Mouse (Mus musculus): ENCODE data around the gene Wwox.

The Wwox gene

DNA sequence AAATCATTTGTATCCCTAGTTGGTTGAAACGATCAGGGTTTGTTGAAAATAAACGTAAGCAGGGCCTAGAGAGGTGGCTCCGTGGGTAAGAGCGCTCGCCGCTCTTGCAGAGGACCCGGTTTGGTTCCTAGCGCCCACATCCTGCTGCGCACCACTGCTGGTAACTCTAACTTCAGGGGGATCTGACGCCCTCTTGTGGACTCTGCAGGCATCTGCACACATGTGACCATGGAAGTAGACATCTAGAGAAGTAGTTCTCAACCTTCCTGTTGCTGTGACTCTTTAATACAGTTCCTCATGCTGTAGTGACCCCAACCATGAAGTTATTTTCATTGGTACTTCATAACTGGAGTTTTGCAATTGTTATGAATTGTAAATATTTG is 29.7 kb downstream of the Wwox start:
- no peak for DNase-seq

DNA sequence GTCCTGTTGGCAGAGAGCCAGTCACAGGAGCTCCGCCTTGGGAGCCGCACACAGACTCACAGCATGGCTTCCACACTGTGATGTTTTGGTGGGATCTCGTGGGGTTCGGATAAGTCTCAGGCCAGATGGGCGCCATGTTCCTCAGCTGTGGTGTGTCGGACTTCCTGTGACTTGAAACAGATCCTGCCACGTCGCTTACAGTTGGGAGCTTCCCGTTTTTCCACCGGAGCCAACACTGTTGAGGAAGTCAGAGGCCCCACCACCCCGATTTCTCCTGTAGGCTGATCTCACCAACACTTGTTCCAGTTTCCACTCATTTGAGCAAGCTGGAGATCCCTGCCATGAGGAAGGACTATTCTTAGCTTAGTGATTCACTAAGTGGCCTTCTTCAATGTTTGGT is 34.1 kb downstream of the Wwox start:
- DNase-seq = no peak

DNA sequence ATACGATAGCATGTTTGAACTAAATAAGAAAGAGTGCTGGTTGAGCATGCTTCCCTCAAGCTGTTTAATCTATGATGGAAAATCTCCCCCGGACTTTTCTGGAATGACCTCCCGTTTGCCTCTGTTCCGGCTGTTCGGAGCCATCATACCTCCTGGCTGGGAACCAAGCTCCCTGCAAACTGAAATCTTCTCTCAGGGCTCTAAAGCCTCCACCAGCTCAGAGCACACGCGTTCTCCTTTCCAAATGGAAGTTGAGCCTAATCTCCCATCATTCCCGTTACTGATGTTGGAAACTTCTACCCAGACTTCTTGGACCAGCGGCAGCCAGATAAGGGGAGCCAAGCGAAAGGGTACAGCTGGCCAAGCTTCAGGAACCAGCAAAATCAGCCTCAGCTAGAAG is 37.5 kb downstream of the Wwox start:
- no peak for DNase-seq

DNA sequence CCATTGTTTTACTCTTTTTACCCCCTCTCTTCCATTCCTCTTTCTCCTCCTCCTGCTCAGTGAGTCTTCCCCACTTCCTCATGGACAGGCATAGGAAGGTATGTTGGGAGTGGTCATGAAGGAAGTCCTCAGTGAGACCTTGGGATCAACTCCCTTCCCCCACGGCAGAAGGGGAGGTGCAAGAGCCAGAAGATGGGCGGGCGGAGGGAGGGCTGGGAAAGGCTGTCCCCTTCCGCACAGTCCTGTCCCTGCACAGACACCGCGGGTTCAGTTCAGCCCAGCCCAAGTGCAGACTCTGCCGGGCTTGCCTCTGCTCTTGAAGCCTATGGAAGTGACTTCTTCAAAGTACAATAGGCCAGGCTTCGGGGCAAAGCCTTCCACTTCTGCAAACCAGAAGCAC is 38.3 kb downstream of the Wwox start:
- DNase-seq = no peak

DNA sequence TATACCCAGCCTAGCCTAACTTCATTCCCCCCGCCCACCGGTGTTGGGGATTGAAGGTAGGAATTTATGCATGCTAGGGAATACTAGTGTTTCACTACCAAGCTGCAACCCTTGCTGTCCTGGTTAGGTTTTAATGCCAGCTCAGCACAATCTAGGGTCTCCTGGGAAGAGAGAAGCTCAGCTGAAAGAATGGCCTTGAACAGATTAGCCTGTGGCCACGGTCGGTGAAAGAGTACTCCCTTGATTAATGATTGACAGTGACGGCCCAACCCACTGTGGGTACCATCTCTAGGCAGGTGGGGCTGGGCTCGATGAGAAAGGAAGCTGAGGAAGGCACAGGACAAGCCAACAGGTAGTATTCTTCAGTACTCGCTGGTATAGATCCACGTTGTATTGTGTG is 40.3 kb downstream of the Wwox start:
- DNase-seq = no peak

DNA sequence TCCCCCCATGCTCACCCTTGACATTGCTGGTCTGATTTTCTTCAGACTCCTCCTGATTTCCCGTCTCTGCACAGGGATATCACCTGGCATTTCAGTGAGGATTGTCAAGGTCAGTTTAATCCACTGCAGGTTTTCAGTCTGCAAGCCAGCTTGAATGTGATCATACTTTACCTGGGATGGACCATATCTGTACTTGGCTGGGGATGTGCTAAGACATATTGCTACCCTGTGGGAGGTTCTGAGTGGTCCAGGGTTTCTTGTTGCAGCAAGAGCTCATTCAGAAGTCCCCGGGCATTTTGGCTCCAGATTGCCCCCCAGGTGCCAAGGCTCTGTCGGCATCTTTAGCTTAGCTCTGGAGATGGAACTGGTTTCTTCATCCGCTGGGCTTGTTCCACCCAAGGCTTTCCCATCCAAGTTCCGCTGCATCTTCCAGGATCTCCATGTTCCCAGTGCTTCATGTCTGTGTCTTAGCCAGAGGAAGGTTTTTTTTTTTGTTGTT is 52.3 kb downstream of the Wwox start:
- no peak for DNase-seq

DNA sequence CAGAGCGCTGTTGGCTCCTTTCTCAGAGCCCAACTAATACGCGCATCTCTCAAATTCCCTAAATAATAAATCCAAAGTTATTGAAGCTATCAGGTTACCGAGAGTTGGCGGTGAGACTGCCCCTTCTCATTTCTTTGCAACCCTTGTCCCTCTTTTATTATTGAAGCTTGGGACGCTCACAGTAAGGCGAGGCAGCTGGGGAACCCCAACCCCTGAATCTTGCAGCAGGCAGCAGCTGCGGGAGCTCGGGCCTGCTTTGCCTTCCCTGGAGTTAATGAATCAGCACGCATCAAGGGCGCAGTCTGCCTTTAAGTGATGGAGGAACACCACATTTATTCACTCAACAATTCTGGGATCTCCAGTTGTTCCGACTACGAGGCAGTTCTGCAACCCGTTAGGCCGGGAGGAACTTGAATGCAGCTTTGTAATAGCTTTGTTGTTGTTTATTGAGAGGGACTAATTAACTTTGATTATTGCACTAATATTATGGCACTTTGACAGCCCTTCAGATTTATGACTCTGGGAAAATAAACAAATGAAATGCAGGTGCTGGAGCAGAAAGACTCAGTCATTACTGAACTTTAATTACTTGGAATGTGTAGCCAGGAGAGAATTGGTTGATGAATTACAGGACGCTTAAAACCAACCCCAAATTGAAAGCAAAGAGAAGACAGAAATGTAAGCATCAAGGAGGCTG is 60.1 kb downstream of the Wwox start:
- no peak for DNase-seq

DNA sequence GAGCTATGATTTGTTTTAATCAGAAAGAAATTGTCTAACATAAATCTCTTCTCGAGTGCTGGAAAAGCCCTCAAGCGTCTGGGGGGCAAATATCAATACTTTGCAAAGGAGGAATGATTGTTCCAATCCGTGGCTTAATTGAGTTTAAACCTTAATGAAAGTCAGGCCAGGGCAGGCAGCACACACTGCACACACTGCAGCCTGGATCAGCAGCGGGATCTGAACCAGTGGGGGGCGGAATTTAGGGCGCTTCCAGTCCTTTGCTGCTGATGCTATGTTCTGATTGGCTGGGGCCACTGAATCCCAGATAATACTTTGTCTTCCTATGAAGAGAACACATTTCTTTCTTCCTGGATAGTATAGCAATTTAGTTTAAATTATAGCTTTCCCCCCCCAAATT is 62.5 kb downstream of the Wwox start:
- no peak for DNase-seq

DNA sequence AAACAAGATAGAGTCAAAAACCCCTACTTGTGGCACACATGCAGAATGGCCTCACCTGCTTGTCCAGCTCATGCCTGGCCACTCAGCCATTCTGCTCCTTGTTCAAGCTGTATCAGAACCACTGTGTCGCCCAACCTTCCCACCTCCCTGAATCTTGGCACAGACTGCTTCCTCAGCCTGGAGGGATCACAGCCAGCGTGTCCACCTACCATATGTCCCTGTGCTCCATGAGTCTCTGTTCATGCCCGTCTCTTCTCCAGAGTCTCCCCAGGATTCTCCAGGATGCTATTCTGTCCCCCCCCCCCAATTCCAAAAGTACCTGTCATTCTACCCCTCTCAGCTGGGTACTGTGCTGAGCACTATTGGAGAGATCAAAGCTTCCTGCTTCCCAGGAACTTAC is 63.7 kb downstream of the Wwox start:
- no peak for DNase-seq

DNA sequence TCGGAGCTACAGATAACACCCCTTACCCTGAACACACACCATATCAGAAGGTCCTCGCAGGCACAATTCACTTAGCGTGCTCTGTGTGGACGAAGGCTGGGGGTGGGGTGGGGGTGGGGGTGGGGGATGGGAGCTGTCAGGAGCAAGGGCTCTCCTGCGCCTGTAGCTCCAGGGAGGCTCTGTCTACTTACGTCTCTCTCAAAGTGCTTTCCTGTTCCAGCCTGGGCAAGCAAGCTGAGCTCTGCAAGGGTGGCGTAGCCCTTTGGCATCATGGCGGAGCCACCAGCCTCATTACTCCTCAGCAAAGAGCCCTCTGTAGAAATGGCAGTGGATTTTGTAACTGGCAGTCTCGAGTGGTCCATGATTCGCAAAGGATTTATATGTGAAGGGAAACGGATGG is 65.4 kb downstream of the Wwox start:
- no peak for DNase-seq

DNA sequence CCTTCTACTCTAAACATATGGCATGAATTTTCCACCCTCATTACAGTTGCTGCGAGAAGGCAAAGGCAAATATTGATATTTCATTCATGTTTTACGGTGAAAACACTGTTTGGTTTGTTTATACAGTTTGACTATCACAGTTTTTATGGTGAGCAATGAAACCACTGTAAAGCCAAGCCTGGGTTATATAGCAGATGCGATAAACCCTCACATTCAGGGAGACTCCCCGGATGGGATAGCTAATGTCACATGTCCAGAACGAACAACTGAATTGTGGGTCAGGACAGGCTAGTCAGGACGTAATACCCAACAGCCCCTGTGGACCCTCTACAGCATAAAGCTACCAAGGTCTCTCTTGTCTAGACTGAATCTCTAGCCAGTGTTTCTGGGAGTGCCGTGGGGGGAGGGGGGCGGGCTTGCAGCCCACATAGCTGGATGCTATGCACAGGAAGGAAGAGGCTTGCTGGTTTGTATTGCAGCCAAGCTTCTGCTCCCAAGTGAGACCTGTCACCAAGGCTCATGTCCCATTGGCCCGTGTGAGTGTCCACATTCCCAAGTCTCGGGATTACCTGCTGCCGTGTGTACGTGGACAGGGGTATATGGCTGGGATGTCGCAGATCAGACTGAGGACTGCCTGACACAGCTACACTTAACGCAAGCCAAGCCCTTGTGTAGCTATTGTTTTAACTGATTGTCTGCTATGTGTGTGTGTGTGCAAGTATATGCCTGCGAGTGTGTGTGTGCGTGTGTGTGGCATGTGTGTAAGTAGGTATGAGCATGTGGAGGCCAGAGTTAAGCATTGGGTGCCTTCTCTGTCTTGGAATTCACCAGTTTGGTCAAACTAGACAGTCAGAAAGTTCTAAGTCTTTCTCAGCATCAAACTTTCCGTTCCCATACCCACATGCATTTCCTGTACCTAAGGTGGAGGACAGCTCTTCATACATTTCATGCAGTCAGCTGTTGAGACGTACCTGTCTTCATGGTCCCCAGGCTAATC is 66.2 kb downstream of the Wwox start:
- DNase-seq = no peak

DNA sequence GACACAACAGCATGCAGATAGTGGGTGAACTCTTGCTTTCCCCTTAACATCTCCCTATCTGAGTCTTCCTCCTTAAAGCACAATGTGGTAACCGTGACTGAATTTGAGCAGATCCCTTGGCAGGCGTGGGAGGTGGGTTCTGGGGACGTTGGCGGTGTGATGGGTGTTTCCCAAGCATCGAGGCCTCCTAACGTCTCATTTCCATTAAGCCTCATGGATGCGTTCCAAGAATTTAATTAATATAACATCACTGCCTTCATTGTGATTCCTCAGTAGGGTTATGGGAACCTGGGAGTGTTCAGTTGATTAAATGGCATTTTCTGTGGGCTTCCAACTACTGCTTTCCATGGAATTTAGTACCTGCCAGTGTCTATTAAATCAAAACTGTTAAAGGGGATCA is 67.9 kb downstream of the Wwox start:
- DNase-seq = no peak

DNA sequence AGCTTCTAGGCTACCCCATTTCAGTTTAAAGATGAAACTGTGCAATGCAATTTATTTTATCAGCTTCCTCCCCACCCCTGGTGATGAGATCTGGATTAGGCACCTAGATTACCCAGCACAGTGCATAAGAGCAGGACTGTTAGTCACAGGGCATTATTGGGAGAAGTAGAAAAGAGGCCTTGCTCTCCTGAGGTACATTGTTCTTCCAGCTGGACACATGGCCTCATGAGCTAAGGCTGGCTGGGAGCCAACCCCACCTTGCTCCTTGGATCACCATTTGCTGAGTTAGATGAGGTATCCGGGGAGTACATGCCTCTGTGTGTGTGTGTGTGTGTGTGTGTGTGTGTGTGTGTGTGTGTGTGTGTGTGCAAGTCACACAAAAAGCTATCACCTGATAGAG is 70.8 kb downstream of the Wwox start:
- no peak for DNase-seq

DNA sequence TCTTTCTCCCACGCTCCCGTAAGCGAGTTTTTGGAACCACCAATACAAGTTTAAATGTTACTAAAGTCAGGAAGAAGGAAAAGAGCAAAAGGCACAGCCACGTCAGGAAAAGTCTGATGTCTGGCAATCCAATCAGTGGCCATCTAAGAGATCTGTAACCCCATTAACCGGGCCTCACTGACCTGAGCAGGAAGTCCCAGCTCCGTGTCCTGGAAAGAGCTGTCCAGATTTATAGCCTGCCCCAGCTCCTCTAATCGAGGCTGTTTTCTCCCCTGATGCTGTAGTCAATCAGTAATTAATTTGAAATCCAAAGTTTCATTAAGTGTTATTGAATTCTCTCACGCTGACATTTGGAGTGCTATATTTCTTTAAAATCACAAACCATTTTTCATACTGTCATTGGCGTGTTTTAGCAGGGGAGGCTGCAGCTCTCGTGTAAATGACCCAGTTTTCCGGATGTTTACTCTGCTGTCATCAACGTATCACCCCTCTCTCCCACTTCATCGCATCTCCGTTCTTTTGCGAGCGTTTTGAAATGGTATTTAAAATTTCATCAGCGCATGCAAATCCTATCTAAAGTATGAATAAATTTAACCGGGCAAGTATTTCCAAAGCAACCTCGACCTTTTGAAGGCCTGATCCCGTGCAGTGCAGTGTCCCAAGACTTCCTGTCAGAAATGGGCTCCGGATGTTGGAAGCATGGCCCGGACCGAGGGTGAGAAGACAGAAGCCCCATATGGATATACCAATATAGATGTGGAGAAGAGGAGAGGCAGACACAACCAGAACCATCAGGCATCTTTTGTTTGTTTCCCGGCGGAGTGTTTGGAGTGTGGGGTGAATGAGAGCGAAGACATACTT is 72.8 kb downstream of the Wwox start:
- DNase-seq = no peak

DNA sequence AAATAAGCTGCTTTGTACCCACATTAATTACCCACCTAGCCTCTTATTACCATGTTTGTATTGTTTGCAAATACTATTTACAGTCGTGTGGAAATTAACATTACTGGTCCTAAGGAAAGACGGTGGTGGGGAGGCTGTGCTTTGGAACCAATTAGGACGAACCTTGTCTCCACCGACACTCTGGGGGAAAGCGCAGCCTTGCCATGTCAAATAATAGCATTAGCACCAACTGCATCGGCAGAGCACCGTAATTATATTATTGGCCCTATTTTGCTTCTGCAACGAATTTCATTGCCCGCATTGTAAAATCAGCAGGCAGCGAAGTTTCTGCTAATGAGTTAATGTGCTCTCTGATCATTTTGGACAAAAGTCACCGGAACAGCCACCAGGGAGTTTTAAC is 75.2 kb downstream of the Wwox start:
- DNase-seq = no peak

DNA sequence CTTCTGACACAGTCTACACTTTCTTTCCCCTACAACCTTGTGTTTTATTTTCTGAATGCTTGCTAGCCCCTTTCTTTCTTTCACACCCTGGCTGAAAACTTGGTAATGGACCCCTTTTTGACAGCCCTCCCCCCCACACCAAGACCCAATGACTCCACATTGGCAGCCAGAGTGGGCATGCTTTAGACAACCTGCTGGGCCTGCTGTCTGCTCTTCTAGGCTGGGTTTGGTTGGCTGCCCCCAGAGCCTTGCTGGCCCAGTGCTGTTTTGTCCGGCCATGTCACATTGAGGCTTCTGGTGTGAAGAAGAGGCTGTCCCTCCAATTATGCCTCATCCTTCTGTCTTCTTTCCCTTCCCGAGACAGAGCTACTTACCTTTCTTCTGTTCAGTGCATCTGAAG is 83.6 kb downstream of the Wwox start:
- DNase-seq = no peak

DNA sequence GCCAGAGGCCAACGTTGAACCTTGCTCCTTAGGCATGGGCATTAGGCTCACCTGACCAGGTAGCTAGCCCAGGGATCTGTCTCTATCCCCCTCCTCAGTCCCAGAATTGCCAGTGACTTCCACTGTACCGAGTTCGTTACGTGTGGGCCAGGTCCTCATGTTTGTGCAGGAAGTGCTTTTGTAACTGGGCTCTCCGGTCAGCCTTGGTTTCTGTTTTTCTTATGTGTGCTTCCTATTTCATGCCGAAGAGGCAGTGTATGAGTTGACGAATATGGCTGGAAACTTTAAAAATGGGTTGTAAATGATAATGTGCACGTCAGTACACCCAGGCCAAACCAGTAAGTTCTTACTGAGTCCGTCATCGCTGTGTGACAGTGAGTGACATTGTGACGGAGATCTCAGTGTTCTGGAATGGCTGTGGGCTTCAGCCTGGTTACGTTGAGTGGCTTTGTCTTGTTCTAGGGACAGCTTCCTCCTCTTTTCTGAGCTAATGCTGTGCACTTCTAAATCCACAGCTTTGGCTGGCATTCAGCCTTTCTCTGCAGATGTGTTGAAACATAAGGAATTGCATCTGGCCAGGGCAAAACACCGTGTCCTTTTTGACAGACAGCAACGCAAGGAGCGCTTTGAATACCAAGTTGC is 87.3 kb downstream of the Wwox start:
- DNase-seq = no peak

DNA sequence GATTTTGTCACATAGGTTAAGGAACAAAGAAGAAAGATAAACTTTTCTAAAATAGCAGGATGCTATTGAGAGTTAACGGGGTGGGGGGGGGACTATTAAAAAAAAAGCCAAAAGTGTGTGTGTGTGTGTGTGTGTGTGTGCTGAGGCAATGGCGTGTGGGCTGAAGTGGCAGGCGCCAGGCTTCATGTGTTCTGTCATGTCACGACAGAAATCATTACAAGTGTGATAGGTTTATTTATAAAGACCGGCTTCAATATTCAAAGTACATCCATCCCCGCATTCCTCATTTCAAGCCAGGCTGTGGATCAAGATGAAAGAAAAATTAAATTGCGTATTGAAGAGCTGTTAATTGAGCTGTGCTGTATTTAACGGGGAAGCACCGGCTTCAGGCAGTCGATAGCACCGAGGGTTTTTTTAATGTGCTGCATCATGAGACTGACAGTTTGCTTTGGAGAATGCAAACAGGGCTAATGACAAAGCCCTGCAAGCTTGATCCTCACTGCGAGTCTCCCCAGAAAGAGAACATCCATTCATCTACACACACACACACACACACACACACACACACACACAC is 88.3 kb downstream of the Wwox start:
- no peak for DNase-seq

DNA sequence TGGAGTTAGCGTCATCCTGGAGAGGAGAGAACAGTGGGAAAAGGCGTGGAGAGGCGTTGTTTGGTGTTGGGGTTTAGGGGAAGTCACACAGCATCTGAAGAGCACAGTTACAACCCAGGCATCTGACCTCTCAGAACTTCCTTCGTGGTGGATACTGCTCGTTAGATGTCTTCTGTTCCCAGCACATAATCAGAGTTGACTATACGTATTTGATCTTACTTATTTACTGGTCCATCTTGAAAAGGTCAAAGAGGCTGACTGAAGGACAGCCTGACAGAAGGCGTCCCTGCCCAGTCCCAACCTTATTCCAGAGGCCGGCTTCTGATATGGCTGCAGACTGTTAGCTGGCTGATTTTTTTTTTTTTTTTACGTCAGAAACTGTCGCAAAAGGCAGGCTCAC is 90.1 kb downstream of the Wwox start:
- DNase-seq = no peak

DNA sequence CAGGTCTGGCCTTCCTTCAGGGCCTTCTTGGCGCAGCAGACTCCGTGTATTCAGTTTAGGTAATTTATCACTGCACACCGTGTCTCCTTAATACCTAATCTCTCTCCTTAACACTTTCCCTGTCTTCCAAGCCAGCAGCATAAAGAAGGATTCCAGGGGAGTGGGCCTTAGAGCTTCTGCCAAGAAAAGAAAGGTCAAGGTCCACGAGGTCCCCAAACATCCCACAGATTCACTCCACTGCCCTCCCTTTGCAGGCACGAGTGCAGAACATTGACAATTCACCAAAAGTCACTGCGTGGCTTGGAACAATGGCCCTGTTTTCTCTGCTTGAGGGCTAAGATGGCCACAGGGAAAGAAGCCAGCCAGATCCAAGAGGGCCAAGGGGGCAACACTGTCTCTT is 96.7 kb downstream of the Wwox start:
- peak; percentile 46 for DNase-seq

DNA sequence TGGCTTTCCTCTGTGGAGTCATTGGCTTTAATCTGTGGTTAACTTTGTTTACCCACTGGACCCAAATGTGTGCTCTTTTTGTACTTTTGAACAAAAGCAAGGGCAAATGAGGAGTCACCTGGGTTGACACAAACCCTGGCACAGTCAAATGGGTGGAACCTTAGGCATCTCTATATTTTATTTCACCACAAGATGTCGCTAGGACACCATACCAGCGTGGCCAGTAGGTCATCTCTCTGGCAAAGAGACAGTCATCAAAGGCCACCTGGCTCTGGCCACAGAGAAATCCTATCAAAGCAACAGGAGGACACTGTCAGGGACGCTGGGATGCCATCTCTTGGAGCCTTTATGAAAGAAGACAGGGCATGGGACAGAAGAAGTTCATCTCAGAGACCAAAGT is 101.7 kb downstream of the Wwox start:
- DNase-seq = peak; percentile 51

DNA sequence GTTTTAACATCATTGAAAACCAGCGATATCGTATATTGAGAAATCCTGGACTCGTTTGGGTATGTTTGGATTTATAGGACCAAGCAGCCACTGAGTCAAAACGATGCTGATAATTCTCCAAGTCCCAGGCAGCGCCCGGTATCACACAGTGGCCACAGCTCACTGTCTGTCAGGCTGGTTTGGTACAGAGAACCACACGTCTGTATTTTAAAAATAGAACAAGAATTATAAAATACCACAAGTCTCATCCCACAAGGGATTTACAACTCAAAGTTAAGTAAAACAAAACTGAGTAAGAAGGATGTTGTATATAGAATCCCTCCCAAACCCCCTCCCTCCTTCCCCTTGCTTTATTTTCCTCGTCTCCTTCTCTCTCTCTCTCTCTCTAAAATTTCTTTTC is 108.9 kb downstream of the Wwox start:
- no peak for DNase-seq
